Mouse (Mus musculus) MEL (cell line): ENCODE data around the gene Ccm2. TPM values are rescaled to one million over a fixed set of nuclear protein-coding genes. Genes with fewer than 3 reads are reported as not detected.

Experiments
- DNase-seq: peaks from one replicate; pipeline ENCODE4 v3.0.0; 2011; ENCODE audit warnings: low read depth, low spot score
- H3K27ac ChIP-seq: 2 replicates; pipeline ENCODE4 v1.5.1; 2012; ENCODE audit warnings: low read depth, mild to moderate bottlenecking, control low read depth, low read length, moderate library complexity; ENCODE audit not compliant: control insufficient read depth
- H3K27me3 ChIP-seq, 2 experiments: fragments of 150-350 bp in 1 of 2; sonication (generic) in 1 of 2; 2 replicates each; pipeline ENCODE4 v1.6.1; 2012; ENCODE audit warnings: low read length in 2 of 2, mild to moderate bottlenecking in 2 of 2, improper control_type of control experiment in 1 of 2, moderate library complexity in 1 of 2; ENCODE audit not compliant: insufficient read depth in 2 of 2, control insufficient read depth in 1 of 2
- H3K36me3 ChIP-seq, 2 experiments: 2 replicates each; pipeline ENCODE4 v1.6.1; 2012 to 2014; ENCODE audit warnings: low read length in 2 of 2, improper control_type of control experiment in 1 of 2, inconsistent platforms in 1 of 2, mild to moderate bottlenecking in 1 of 2; ENCODE audit not compliant: insufficient read depth in 2 of 2, control insufficient read depth in 1 of 2
- H3K4me1 ChIP-seq, 2 experiments: fragments of 150-350 bp in 1 of 2; sonication (generic) in 1 of 2; 2 replicates each; pipeline ENCODE4 v1.6.1; 2012; ENCODE audit warnings: low read length in 2 of 2, improper control_type of control experiment in 1 of 2, mild to moderate bottlenecking in 1 of 2; ENCODE audit not compliant: insufficient read depth in 2 of 2, control insufficient read depth in 1 of 2
- H3K4me3 ChIP-seq, 2 experiments: fragments of 150-350 bp in 1 of 2; sonication (generic) in 1 of 2; 2 replicates each; pipeline ENCODE4 v1.5.1; 2012; ENCODE audit warnings: low read depth in 2 of 2, low read length in 2 of 2, mild to moderate bottlenecking in 2 of 2, moderate library complexity in 2 of 2, control low read depth in 1 of 2, improper control_type of control experiment in 1 of 2; ENCODE audit not compliant: control insufficient read depth in 1 of 2, insufficient read depth in 1 of 2
- H3K79me2 ChIP-seq: 2 replicates; pipeline ENCODE4 v1.6.1; 2012; ENCODE audit warnings: mild to moderate bottlenecking, low read length, moderate library complexity; ENCODE audit not compliant: control insufficient read depth, poor library complexity, insufficient read depth
- H3K9ac ChIP-seq: 2 replicates; pipeline ENCODE4 v1.6.1; 2012; ENCODE audit warnings: low read depth, mild to moderate bottlenecking, control low read depth, low read length, moderate library complexity; ENCODE audit not compliant: control insufficient read depth, poor library complexity, severe bottlenecking
- H3K9me3 ChIP-seq: fragments of 150-350 bp; sonication (generic); replicated peaks from 2 replicates; pipeline ENCODE4 v1.6.1; 2012; ENCODE audit warnings: mild to moderate bottlenecking, low read length, improper control_type of control experiment, moderate library complexity; ENCODE audit not compliant: insufficient read depth
- BHLHE40 ChIP-seq: IDR thresholded peaks from 2 replicates; pipeline ENCODE4 v1.6.1; 2012; ENCODE audit warnings: low read depth, mild to moderate bottlenecking, inconsistent platforms, low read length, improper control_type of control experiment, borderline replicate concordance
- CHD1 ChIP-seq: IDR thresholded peaks from 2 replicates; pipeline ENCODE4 v1.6.1; 2012; ENCODE audit warnings: low read depth, mild to moderate bottlenecking, inconsistent platforms, low read length, improper control_type of control experiment
- CHD2 ChIP-seq: IDR thresholded peaks from 2 replicates; pipeline ENCODE4 v1.6.1; 2011; ENCODE audit warnings: low read length, improper control_type of control experiment
- CTCF ChIP-seq, 3 experiments: IDR thresholded peaks in 2 of 3; conservative IDR thresholded peaks in 1 of 3; 2 replicates each; pipeline ENCODE4 v1.5.1; 2011 to 2012; ENCODE audit warnings: low read length in 3 of 3, low read depth in 2 of 3, mild to moderate bottlenecking in 2 of 3, improper control_type of control experiment in 1 of 3, inconsistent platforms in 1 of 3, mixed read lengths in 1 of 3, moderate library complexity in 1 of 3; ENCODE audit not compliant: control insufficient read depth in 1 of 3, insufficient read depth in 1 of 3, poor library complexity in 1 of 3, severe bottlenecking in 1 of 3
- ELF1 ChIP-seq: IDR thresholded peaks from 2 replicates; pipeline ENCODE4 v1.6.1; 2014; ENCODE audit warnings: low read depth, mild to moderate bottlenecking, inconsistent platforms, low read length, improper control_type of control experiment, moderate library complexity
- ETS1 ChIP-seq: IDR thresholded peaks from 2 replicates; pipeline ENCODE4 v1.6.1; 2012; ENCODE audit warnings: low read depth, mild to moderate bottlenecking, inconsistent platforms, low read length, improper control_type of control experiment, moderate library complexity
- GABPA ChIP-seq: IDR thresholded peaks from 2 replicates; pipeline ENCODE4 v1.6.1; 2012; ENCODE audit warnings: low read depth, mild to moderate bottlenecking, inconsistent platforms, low read length, improper control_type of control experiment, moderate library complexity
- GATA1 ChIP-seq: IDR thresholded peaks from 2 replicates; pipeline ENCODE4 v1.6.1; 2011; ENCODE audit warnings: low read depth, low read length, improper control_type of control experiment
- HCFC1 ChIP-seq: IDR thresholded peaks from 2 replicates; pipeline ENCODE4 v1.6.1; 2012; ENCODE audit warnings: low read depth, mild to moderate bottlenecking, inconsistent platforms, low read length, improper control_type of control experiment, moderate library complexity
- MAFK ChIP-seq: IDR thresholded peaks from 2 replicates; pipeline ENCODE4 v1.6.1; 2011; ENCODE audit warnings: low read depth, mild to moderate bottlenecking, low read length, improper control_type of control experiment, borderline replicate concordance
- MAX ChIP-seq: IDR thresholded peaks from 2 replicates; pipeline ENCODE4 v1.6.1; 2011; ENCODE audit warnings: low read length, improper control_type of control experiment
- MAZ ChIP-seq: IDR thresholded peaks from 2 replicates; pipeline ENCODE4 v1.6.1; 2012; ENCODE audit warnings: low read depth, mild to moderate bottlenecking, inconsistent platforms, low read length, improper control_type of control experiment
- MXI1 ChIP-seq: IDR thresholded peaks from 2 replicates; pipeline ENCODE4 v1.6.1; 2011; ENCODE audit warnings: mild to moderate bottlenecking, low read depth, low read length, improper control_type of control experiment
- MYB ChIP-seq: IDR thresholded peaks from 2 replicates; pipeline ENCODE4 v1.6.1; 2011; ENCODE audit warnings: mild to moderate bottlenecking, low read depth, low read length, improper control_type of control experiment
- MYC ChIP-seq: IDR thresholded peaks from 2 replicates; pipeline ENCODE4 v1.6.1; 2011; ENCODE audit warnings: low read depth, mild to moderate bottlenecking, low read length, improper control_type of control experiment, moderate library complexity
- NELFE ChIP-seq: IDR thresholded peaks from 2 replicates; pipeline ENCODE4 v1.6.1; 2011; ENCODE audit warnings: low read depth, low read length, improper control_type of control experiment
- NRF1 ChIP-seq: IDR thresholded peaks from 2 replicates; pipeline ENCODE4 v1.6.1; 2014; ENCODE audit warnings: low read depth, mild to moderate bottlenecking, inconsistent platforms, low read length, improper control_type of control experiment, moderate library complexity; ENCODE audit not compliant: poor library complexity, insufficient read depth, severe bottlenecking
- POLR2A ChIP-seq, 2 experiments: IDR thresholded peaks; 2 replicates each; pipeline ENCODE4 v1.6.1; 2011 to 2012; ENCODE audit warnings: low read length in 2 of 2, mild to moderate bottlenecking in 2 of 2, control low read depth in 1 of 2, improper control_type of control experiment in 1 of 2, low read depth in 1 of 2, moderate library complexity in 1 of 2; ENCODE audit not compliant: control insufficient read depth in 1 of 2, insufficient read depth in 1 of 2, poor library complexity in 1 of 2
- POLR2AphosphoS2 ChIP-seq: IDR thresholded peaks from 2 replicates; pipeline ENCODE4 v1.6.1; 2011; ENCODE audit warnings: low read length, improper control_type of control experiment
- POLR2AphosphoS5 ChIP-seq: IDR thresholded peaks from 2 replicates; pipeline ENCODE4 v1.6.1; 2012; ENCODE audit warnings: low read depth, borderline replicate concordance, mild to moderate bottlenecking, inconsistent platforms, low read length, moderate library complexity, mixed read lengths
- RCOR1 ChIP-seq: IDR thresholded peaks from 2 replicates; pipeline ENCODE4 v1.6.1; 2012; ENCODE audit warnings: low read depth, mild to moderate bottlenecking, inconsistent platforms, low read length, improper control_type of control experiment
- SMC3 ChIP-seq: IDR thresholded peaks from 2 replicates; pipeline ENCODE4 v1.6.1; 2011; ENCODE audit warnings: low read depth, low read length, improper control_type of control experiment
- TBP ChIP-seq: IDR thresholded peaks from 2 replicates; pipeline ENCODE4 v1.8.0; 2011; ENCODE audit warnings: low read depth, low read length, improper control_type of control experiment
- UBTF ChIP-seq: IDR thresholded peaks from 2 replicates; pipeline ENCODE4 v1.6.1; 2012; ENCODE audit warnings: low read depth, mild to moderate bottlenecking, inconsistent platforms, low read length, improper control_type of control experiment, moderate library complexity, borderline replicate concordance; ENCODE audit not compliant: insufficient read depth
- USF1 ChIP-seq: IDR thresholded peaks from 2 replicates; pipeline ENCODE4 v1.6.1; 2014; ENCODE audit warnings: low read depth, mild to moderate bottlenecking, inconsistent platforms, low read length, improper control_type of control experiment, moderate library complexity
- USF2 ChIP-seq, 2 experiments: IDR thresholded peaks; 2 replicates each; pipeline ENCODE4 v1.6.1; 2011 to 2012; ENCODE audit warnings: improper control_type of control experiment in 2 of 2, low read length in 2 of 2, borderline replicate concordance in 1 of 2, inconsistent platforms in 1 of 2, low read depth in 1 of 2, mild to moderate bottlenecking in 1 of 2; ENCODE audit not compliant: insufficient read depth in 1 of 2
- ZC3H11A ChIP-seq: IDR thresholded peaks from 2 replicates; pipeline ENCODE4 v1.6.1; 2012; ENCODE audit warnings: low read depth, mild to moderate bottlenecking, inconsistent platforms, low read length, improper control_type of control experiment
- ZKSCAN1 ChIP-seq: IDR thresholded peaks from 2 replicates; pipeline ENCODE4 v1.6.1; 2012; ENCODE audit warnings: low read depth, mild to moderate bottlenecking, inconsistent platforms, low read length, improper control_type of control experiment, moderate library complexity
- ZMIZ1 ChIP-seq: IDR thresholded peaks from 2 replicates; pipeline ENCODE4 v1.6.1; 2012; ENCODE audit warnings: low read depth, mild to moderate bottlenecking, inconsistent platforms, low read length, improper control_type of control experiment, moderate library complexity
- ZNF384 ChIP-seq: IDR thresholded peaks from 2 replicates; pipeline ENCODE4 v1.6.1; 2012; ENCODE audit warnings: low read depth, mild to moderate bottlenecking, inconsistent platforms, low read length, improper control_type of control experiment
- polyA plus RNA-seq, 2 experiments: library from polyadenylated mRNA; stranded (reverse) in 1 of 2; unstranded in 1 of 2; fragments of >175 nt in 1 of 2; fragments of >200 nt in 1 of 2; gene quantifications; 2 replicates each; pipeline versions ENCODE4 v1.2.1 to v1.2.4; 2012; ENCODE audit warnings: low replicate concordance in 2 of 2, low read depth in 1 of 2; ENCODE audit not compliant: insufficient read length in 2 of 2, insufficient read depth in 1 of 2, missing spikeins in 1 of 2
- total RNA-seq: library from RNA; depleted of rRNA; stranded (reverse); fragments of 300-350 nt; gene quantifications from 2 replicates; pipeline ENCODE4 v1.2.3, GENCODE M21; 2012

The Ccm2 gene
- total and polyA plus RNA-seq, 3 experiments: 49.2 to 66.4 TPM; not detected in 1

DNA sequence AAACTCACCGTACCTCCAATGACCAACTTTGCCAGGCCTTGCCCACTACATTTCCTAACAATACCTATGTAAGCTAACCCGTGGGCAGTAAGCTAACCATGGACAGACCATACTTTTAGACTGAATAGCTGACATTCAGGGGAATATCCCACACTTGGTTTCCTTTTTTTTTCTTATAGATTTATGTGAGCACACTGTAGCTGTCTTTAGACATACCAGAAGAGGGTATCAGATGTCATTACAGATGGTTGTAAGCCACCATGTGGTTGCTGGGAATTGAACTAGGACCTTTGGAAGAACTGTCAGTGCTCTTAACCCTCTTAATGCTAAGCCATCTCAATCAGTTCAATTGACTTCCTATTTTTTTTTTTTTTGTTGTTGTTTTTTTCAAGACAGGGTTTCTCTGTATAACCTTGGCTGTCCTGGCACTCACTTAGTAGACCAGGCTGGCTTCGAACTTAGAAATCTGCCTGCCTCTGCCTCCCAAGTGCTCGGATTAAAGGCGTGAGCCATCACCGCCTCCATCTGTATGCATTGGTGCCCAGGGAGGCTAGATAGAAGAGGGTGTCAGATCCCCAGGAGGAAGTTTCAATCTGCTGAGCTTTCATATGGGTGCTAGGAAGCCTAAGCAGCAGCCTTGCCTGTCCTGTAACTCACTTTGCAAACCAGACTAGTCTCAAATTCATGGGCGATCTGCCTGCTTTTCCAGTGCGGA, 22.4 kb upstream of the Ccm2 start (continued):
- TF ChIP-seq USF2 (IDR thresholded peaks at IDR 0.05; ENCODE audit: borderline replicate concordance in 1 of 2, insufficient read depth in 1 of 2, low read depth in 1 of 2, low read length in 2 of 2) (no peak), SMC3 (no peak), ZNF384 (peak; percentile 83), USF1 (no peak), MYB (peak; percentile 41; the same call in 1 of the 2 replicates), TBP (peak; percentile 75)

DNA sequence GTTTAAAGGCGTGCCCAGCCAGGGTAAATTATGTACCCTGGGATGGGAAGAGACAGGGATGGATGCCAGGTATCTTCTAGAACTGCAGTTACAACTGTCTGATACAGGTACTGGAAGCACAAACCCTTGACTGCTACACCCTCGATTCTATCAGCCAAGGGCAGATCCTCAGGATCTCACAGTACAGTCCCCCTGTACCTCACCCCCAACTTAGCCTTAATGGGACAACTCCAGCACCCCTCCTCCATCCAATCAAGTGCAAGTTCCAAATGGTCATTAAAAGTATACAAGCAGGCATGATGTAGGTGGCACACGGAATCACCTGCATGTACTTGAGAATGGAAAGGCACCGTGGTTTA, 21.8 kb upstream of the Ccm2 start:
- Histone ChIP-seq H3K36me3 (peaks cover 22 to 24% of the 10 kb centered on the region in 2 experiments), H3K9ac (no peak overlapping the region), H3K27ac (peak overlapping the region; percentile 8; the same call in 1 of the 2 replicates), H3K4me3 (no peak overlapping the region), H3K79me2 (peaks cover 27% of the 10 kb centered on the region), H3K4me1 (peaks cover 7 to 26% of the 10 kb centered on the region in 2 experiments; a peak in 3 of 4 replicates), H3K27me3 (no peaks in the 10 kb centered on the region), H3K9me3 (no peaks in the 10 kb centered on the region)
- TF ChIP-seq SMC3: peak; percentile 13; the same call in 1 of the 2 replicates
- no peak for TF ChIP-seq MYC
- TF ChIP-seq GABPA: no peak
- no peak for TF ChIP-seq UBTF
- TF ChIP-seq MXI1: no peak
- TF ChIP-seq GATA1: no peak
- no peak for TF ChIP-seq CTCF (IDR thresholded peaks at IDR 0.05 in 2 of 3, conservative IDR thresholded peaks at IDR 0.05 in 1 of 3; ENCODE audit: control insufficient read depth in 1 of 3, insufficient read depth in 1 of 3, low read depth in 2 of 3, low read length in 3 of 3, poor library complexity in 1 of 3, severe bottlenecking in 1 of 3)
- TF ChIP-seq NELFE: peak; percentile 13
- TF ChIP-seq RCOR1: 0 out of 2 replicates have a peak, but pooled peaks have one; percentile 0
- TF ChIP-seq MAFK: peak; percentile 2; the same call in 1 of the 2 replicates
- no peak for TF ChIP-seq USF1
- TF ChIP-seq HCFC1: no peak
- peak; percentile 36 to 74; a peak in 3 of 4 replicates for TF ChIP-seq POLR2A (IDR thresholded peaks at IDR 0.05; ENCODE audit: control insufficient read depth in 1 of 2, insufficient read depth in 1 of 2, low read depth in 1 of 2, low read length in 2 of 2, poor library complexity in 1 of 2)
- no peak for TF ChIP-seq MAX
- TF ChIP-seq ELF1: no peak
- no peak for TF ChIP-seq TBP
- TF ChIP-seq NRF1: no peak
- no peak for TF ChIP-seq USF2 (IDR thresholded peaks at IDR 0.05; ENCODE audit: borderline replicate concordance in 1 of 2, insufficient read depth in 1 of 2, low read depth in 1 of 2, low read length in 2 of 2)
- TF ChIP-seq ETS1: no peak
- TF ChIP-seq MAZ: no peak
- TF ChIP-seq CHD1: no peak
- no peak for TF ChIP-seq ZKSCAN1
- TF ChIP-seq ZC3H11A: no peak
- 0 out of 2 replicates have a peak, but pooled peaks have one; percentile 26 for TF ChIP-seq POLR2AphosphoS5
- peak; percentile 69 for TF ChIP-seq POLR2AphosphoS2
- no peak for TF ChIP-seq CHD2
- peak; percentile 51 for TF ChIP-seq ZMIZ1
- no peak for TF ChIP-seq ZNF384
- no peak for TF ChIP-seq BHLHE40
- DNase-seq: no peak
